Mouse (Mus musculus) liver, embryonic 14.5 days (tissue): ENCODE measurements around the gene Commd1.

Experiments
- CTCF ChIP-seq: IDR thresholded peaks from 2 replicates; pipeline ENCODE4 v1.5.1; 2016; ENCODE audit warnings: antibody characterized with exemption, low read depth, control low read depth
- EP300 ChIP-seq: IDR thresholded peaks from 2 replicates; pipeline ENCODE4 v1.6.1; 2016; ENCODE audit warnings: antibody characterized with exemption, low read depth

DNA sequence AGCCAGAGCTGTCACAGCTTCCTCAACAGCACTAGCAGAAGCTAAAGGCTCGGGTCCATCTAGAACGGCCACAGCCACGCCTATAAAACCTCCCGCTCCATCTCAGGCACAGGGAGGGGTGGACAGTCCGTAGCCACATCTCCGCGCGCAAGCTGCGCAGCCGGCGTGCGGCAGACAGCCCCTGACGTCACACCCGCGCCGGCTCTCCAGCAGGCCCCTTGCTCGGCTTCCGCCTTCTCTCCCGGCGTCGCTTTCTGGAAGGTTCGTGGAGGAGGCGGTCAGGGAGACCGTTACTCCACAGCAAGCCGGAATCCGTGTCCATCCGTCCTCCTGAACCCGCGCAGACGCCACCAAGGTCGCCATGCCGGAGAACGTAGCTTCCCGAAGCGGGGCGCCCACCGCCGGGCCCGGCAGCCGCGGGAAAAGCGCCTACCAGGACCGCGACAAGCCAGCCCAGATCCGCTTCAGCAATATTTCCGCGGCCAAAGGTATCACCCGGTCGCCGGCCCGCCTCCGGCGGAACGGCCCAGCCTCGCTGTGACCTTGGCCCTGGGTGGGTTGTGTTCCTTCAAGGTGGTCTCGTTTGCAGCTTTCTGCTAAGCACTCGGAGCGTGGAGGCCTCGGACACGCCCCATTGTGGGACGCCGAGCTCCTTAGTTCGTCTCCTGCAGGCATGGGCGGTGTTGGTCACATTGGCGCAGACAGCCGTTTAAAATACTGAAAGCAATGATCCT lies 8.4 kb upstream of the Commd1 start, which contains the start of gene Cct4:
- TF ChIP-seq CTCF (no peak), EP300 (0 out of 2 replicates have a peak, but pooled peaks have one; percentile 45)
